Mouse (Mus musculus) lung, embryonic 16.5 days (tissue): Measurements from ENCODE around the gene Dcdc2a. TPM values are rescaled to one million over a fixed set of nuclear protein-coding genes. Genes with fewer than 3 reads are reported as not detected.
A peak's percentile ranks its signal among the peaks of the same experiment; 100 is the strongest.

ENCODE experiments used
- ATAC-seq: fragments of 200-750 bp; cut with Nextera tagmentation; 2 replicates; pipeline ENCODE4 v1.8.0; 2017; ENCODE audit warnings: low read depth, mild to moderate bottlenecking, moderate library complexity
- H3K27ac ChIP-seq: fragments of 300-500 bp; sonication (generic); 2 replicates; pipeline ENCODE4 v1.5.1; 2014; ENCODE audit warnings: mild to moderate bottlenecking, control low read depth, low read length
- H3K27me3 ChIP-seq: fragments of 300-500 bp; sonication (generic); 2 replicates; pipeline ENCODE4 v1.6.1; 2014; ENCODE audit warnings: low read depth, low read length, mixed read lengths; ENCODE audit not compliant: control insufficient read depth, insufficient read depth
- H3K36me3 ChIP-seq: fragments of 300-500 bp; sonication (generic); 2 replicates; pipeline ENCODE4 v1.6.1; 2014; ENCODE audit warnings: low read length; ENCODE audit not compliant: control insufficient read depth, insufficient read depth
- H3K4me1 ChIP-seq: fragments of 300-500 bp; sonication (generic); replicated peaks from 2 replicates; pipeline ENCODE4 v1.6.1; 2014; ENCODE audit warnings: low read length, mixed read lengths; ENCODE audit not compliant: control insufficient read depth, insufficient read depth
- H3K4me2 ChIP-seq: fragments of 300-500 bp; sonication (generic); 2 replicates; pipeline ENCODE4 v1.6.1; 2014; ENCODE audit warnings: low read depth, low read length, control low read depth
- H3K4me3 ChIP-seq: fragments of 300-500 bp; sonication (generic); 2 replicates; pipeline ENCODE4 v1.5.1; 2014; ENCODE audit warnings: mild to moderate bottlenecking, low read length, control low read depth
- H3K9ac ChIP-seq: fragments of 300-500 bp; sonication (generic); 2 replicates; pipeline ENCODE4 v1.6.1; 2014; ENCODE audit warnings: low read length, control low read depth
- H3K9me3 ChIP-seq: fragments of 300-500 bp; sonication (generic); 2 replicates; pipeline ENCODE4 v1.6.1; 2016; ENCODE audit warnings: low read length; ENCODE audit not compliant: control insufficient read depth
- WGBS: fragments of 180-500 bp; shearing (Covaris S2); extraction: QIAGEN DNeasy Blood & Tissue Kit; methylation state at CpG from one replicate; pipeline ENCODE4 v1.1.7; 2014; 5-methylcytosine and 5-hydroxymethylcytosine counted together
- polyA plus RNA-seq: library from polyadenylated mRNA; unstranded; fragments of >200 nt; fragmentation: Nextera tagmentation; extraction: Ambion mirVana; gene quantifications from 2 replicates; pipeline ENCODE4 v1.2.1, GENCODE M21; 2015

The Dcdc2a gene
- polyA plus RNA-seq, 1 experiment from 2014 or later = 3.7 TPM

GRCm38 (mm10) chr13:25144093-25144492 is 88.3 kb downstream of the Dcdc2a start:
- H3K4me1 ChIP-seq = no peaks in the 10 kb centered on the region
- H3K9ac ChIP-seq = no peak overlapping the region
- no peaks in the 10 kb centered on the region for H3K36me3 ChIP-seq
- no peak overlapping the region for H3K27ac ChIP-seq
- H3K9me3 ChIP-seq = no peaks in the 10 kb centered on the region
- H3K4me2 ChIP-seq = no peak overlapping the region
- WGBS = 62% methylated on average over 2 of the region's 2 CpGs
- no peak for ATAC-seq
- no peaks in the 10 kb centered on the region for H3K27me3 ChIP-seq
- H3K4me3 ChIP-seq = no peak overlapping the region

- Histone ChIP-seq H3K4me3 (no peak overlapping the region), H3K36me3 (no peaks in the 10 kb centered on the region), H3K4me1 (no peaks in the 10 kb centered on the region), H3K4me2 (no peak overlapping the region), H3K27ac (no peak overlapping the region), H3K27me3 (no peaks in the 10 kb centered on the region), H3K9me3 (no peaks in the 10 kb centered on the region), H3K9ac (no peak overlapping the region)
- peak; percentile 79 for ATAC-seq
- 20% methylated on average over 2 of the region's 2 CpGs for WGBS
Measured at GRCm38 (mm10) chr13:25146232-25146631, 90.4 kb downstream of the Dcdc2a start.

- Histone ChIP-seq H3K27me3 (no peaks in the 10 kb centered on the region), H3K9me3 (no peaks in the 10 kb centered on the region), H3K4me1 (no peaks in the 10 kb centered on the region), H3K4me2 (no peak overlapping the region), H3K27ac (no peak overlapping the region), H3K4me3 (no peak overlapping the region), H3K36me3 (no peaks in the 10 kb centered on the region), H3K9ac (no peak overlapping the region)
- 30% methylated on average over 17 of the region's 17 CpGs for WGBS
- no peak for ATAC-seq
Measured at GRCm38 (mm10) chr13:25150154-25150781, 94.5 kb downstream of the Dcdc2a start.

GRCm38 (mm10) chr13:25150861-25151260 is 95.1 kb downstream of the Dcdc2a start:
- Histone ChIP-seq H3K27ac (no peak overlapping the region), H3K27me3 (no peaks in the 10 kb centered on the region), H3K36me3 (no peaks in the 10 kb centered on the region), H3K4me3 (no peak overlapping the region), H3K4me2 (no peak overlapping the region), H3K4me1 (no peaks in the 10 kb centered on the region), H3K9me3 (no peaks in the 10 kb centered on the region), H3K9ac (no peak overlapping the region)
- WGBS = 52% methylated on average over 4 of the region's 4 CpGs
- ATAC-seq = no peak

- Histone ChIP-seq H3K9me3 (no peaks in the 10 kb centered on the region), H3K27ac (no peak overlapping the region), H3K4me1 (peaks cover 2% of the 10 kb centered on the region; the same call in 1 of the 2 replicates), H3K9ac (no peak overlapping the region), H3K27me3 (no peaks in the 10 kb centered on the region), H3K36me3 (no peaks in the 10 kb centered on the region), H3K4me2 (no peak overlapping the region), H3K4me3 (no peak overlapping the region)
- WGBS = 38% methylated on average over 2 of the region's 2 CpGs
- peak; percentile 82 for ATAC-seq
Measured at GRCm38 (mm10) chr13:25159917-25160316, 104.1 kb downstream of the Dcdc2a start.

- H3K27ac ChIP-seq = no peak overlapping the region
- H3K9ac ChIP-seq = no peak overlapping the region
- no peaks in the 10 kb centered on the region for H3K36me3 ChIP-seq
- no peak for ATAC-seq
- H3K4me2 ChIP-seq = no peak overlapping the region
- no peaks in the 10 kb centered on the region for H3K27me3 ChIP-seq
- H3K4me1 ChIP-seq = peaks cover 2% of the 10 kb centered on the region; the same call in 1 of the 2 replicates
- WGBS = 70% methylated on average over 2 of the region's 2 CpGs
- no peak overlapping the region for H3K4me3 ChIP-seq
- H3K9me3 ChIP-seq = no peaks in the 10 kb centered on the region
Measured at GRCm38 (mm10) chr13:25160804-25161203, 105.0 kb downstream of the Dcdc2a start.

GRCm38 (mm10) chr13:25162594-25162993 is 106.8 kb downstream of the Dcdc2a start:
- no peak overlapping the region for H3K4me3 ChIP-seq
- H3K27me3 ChIP-seq = no peaks in the 10 kb centered on the region
- no peak for ATAC-seq
- H3K9ac ChIP-seq = no peak overlapping the region
- WGBS = 79% methylated on average over 3 of the region's 3 CpGs
- H3K4me2 ChIP-seq = no peak overlapping the region
- peaks cover 2% of the 10 kb centered on the region; the same call in 1 of the 2 replicates for H3K4me1 ChIP-seq
- H3K27ac ChIP-seq = no peak overlapping the region
- H3K9me3 ChIP-seq = no peaks in the 10 kb centered on the region
- no peaks in the 10 kb centered on the region for H3K36me3 ChIP-seq

GRCm38 (mm10) chr13:25168891-25169290 is 113.1 kb downstream of the Dcdc2a start:
- no peak overlapping the region for H3K4me3 ChIP-seq
- no peak overlapping the region for H3K9ac ChIP-seq
- no peaks in the 10 kb centered on the region for H3K36me3 ChIP-seq
- 79% methylated on average over 3 of the region's 3 CpGs for WGBS
- ATAC-seq = no peak
- no peaks in the 10 kb centered on the region for H3K4me1 ChIP-seq
- no peak overlapping the region for H3K27ac ChIP-seq
- no peaks in the 10 kb centered on the region for H3K9me3 ChIP-seq
- H3K4me2 ChIP-seq = no peak overlapping the region
- H3K27me3 ChIP-seq = no peaks in the 10 kb centered on the region

GRCm38 (mm10) chr13:25177835-25178234 is 122.0 kb downstream of the Dcdc2a start:
- Histone ChIP-seq H3K9me3 (no peaks in the 10 kb centered on the region), H3K4me3 (no peak overlapping the region), H3K27ac (no peak overlapping the region), H3K27me3 (no peaks in the 10 kb centered on the region), H3K36me3 (no peaks in the 10 kb centered on the region), H3K9ac (no peak overlapping the region), H3K4me2 (no peak overlapping the region), H3K4me1 (no peaks in the 10 kb centered on the region)
- ATAC-seq = no peak
- 88% methylated on average over 1 of the region's 1 CpGs for whole genome bisulfite sequencing
